Mouse (Mus musculus): ENCODE measurements at regions not wholly inside any gene's neighbourhood (a gene's known extent, or its start where the extent isn't known, plus 50 kb on each side); places are given as distances from the start of the nearest gene placed in this dataset.

GRCm38 (mm10) chr8:100515896-100516295 lies 1099.6 kb upstream of the Cdh8 start:
- ATAC-seq (ENCODE audit: low TSS enrichment) = peak; percentile 70

- no peak for ATAC-seq (ENCODE audit: low TSS enrichment)
Measured at GRCm38 (mm10) chr8:100515152-100515551, 1098.9 kb upstream of the Cdh8 start.

GRCm38 (mm10) chr8:100506478-100506877 lies 1090.2 kb upstream of the Cdh8 start:
- ATAC-seq (ENCODE audit: low TSS enrichment) = no peak

- ATAC-seq (ENCODE audit: low TSS enrichment) = no peak
Measured at GRCm38 (mm10) chr8:100500342-100500712, 1084.1 kb upstream of the Cdh8 start.

- no peak for ATAC-seq (ENCODE audit: low TSS enrichment)
Measured at GRCm38 (mm10) chr8:100499614-100500341, 1083.5 kb upstream of the Cdh8 start.

GRCm38 (mm10) chr8:100494445-100494844 lies 1078.2 kb upstream of the Cdh8 start:
- ATAC-seq (ENCODE audit: low TSS enrichment) = no peak

- peak; percentile 89 for ATAC-seq (ENCODE audit: low TSS enrichment)
Measured at GRCm38 (mm10) chr8:100475950-100476349, 1059.7 kb upstream of the Cdh8 start.

- ATAC-seq (ENCODE audit: low TSS enrichment) = no peak
Measured at GRCm38 (mm10) chr8:100451231-100451630, 1035.0 kb upstream of the Cdh8 start.

GRCm38 (mm10) chr8:100450380-100450936 lies 1034.2 kb upstream of the Cdh8 start:
- ATAC-seq (ENCODE audit: low TSS enrichment) = no peak

GRCm38 (mm10) chr8:100446677-100447350 lies 1030.5 kb upstream of the Cdh8 start:
- ATAC-seq (ENCODE audit: low TSS enrichment) = no peak
